Mouse (Mus musculus): ENCODE data around the gene Slco2b1. TPM values are rescaled to one million over a fixed set of nuclear protein-coding genes. Genes with fewer than 3 reads are reported as not detected.
A peak's percentile ranks its signal among the peaks of the same experiment; 100 is the strongest.

Gene Slco2b1
- polyA plus RNA-seq, 2 experiments, result 0.11 to 0.12 TPM

- Histone ChIP-seq H3K4me3 (ENCODE audit: insufficient read depth in 1 of 2, low read depth in 2 of 2, low read length in 2 of 2) (no peak overlapping the region), H3K9me3 (ENCODE audit: control insufficient read depth, low read length) (no peaks in the 10 kb centered on the region), H3K27ac (no peak overlapping the region), H3K4me2 (ENCODE audit: low read depth) (no peak overlapping the region), H3K27me3 (ENCODE audit: control insufficient read depth, insufficient read depth, low read length) (no peaks in the 10 kb centered on the region), H3K9ac (replicated peaks) (no peak overlapping the region), H3K36me3 (replicated peaks; ENCODE audit: control insufficient read depth, insufficient read depth, low read depth) (no peaks in the 10 kb centered on the region), H3K4me1 (replicated peaks; ENCODE audit: control insufficient read depth in 2 of 2, insufficient read depth in 2 of 2, low read length in 1 of 2) (no peaks in the 10 kb centered on the region)
- ATAC-seq (ENCODE audit: insufficient read depth) (no peak), DNase-seq (ENCODE audit: low read depth in 3 of 3, low spot score in 3 of 3) (no peak)
- WGBS (ENCODE audit: insufficient replicate concordance), result 47% methylated on average over 2 of the region's 2 CpGs
- no peak for TF ChIP-seq EP300 (IDR thresholded peaks at IDR 0.05; ENCODE audit: low read depth)
Observed at GRCm38 (mm10) chr7:99716536-99716935, 5.4 kb upstream of the Slco2b1 start.

GRCm38 (mm10) chr7:99712431-99712830, 1.3 kb upstream of the Slco2b1 start:
- H3K4me1 ChIP-seq (replicated peaks; ENCODE audit: control insufficient read depth in 2 of 2, insufficient read depth in 2 of 2, low read length in 1 of 2), result no peaks in the 10 kb centered on the region
- no peaks in the 10 kb centered on the region for H3K27me3 ChIP-seq (ENCODE audit: control insufficient read depth, insufficient read depth, low read length)
- ATAC-seq (ENCODE audit: insufficient read depth), result no peak
- no peak for DNase-seq (ENCODE audit: low read depth in 3 of 3, low spot score in 3 of 3)
- H3K4me3 ChIP-seq (ENCODE audit: insufficient read depth in 1 of 2, low read depth in 2 of 2, low read length in 2 of 2), result no peak overlapping the region
- H3K4me2 ChIP-seq (ENCODE audit: low read depth), result no peak overlapping the region
- H3K9me3 ChIP-seq (ENCODE audit: control insufficient read depth, low read length), result no peaks in the 10 kb centered on the region
- H3K36me3 ChIP-seq (replicated peaks; ENCODE audit: control insufficient read depth, insufficient read depth, low read depth), result no peaks in the 10 kb centered on the region
- WGBS (ENCODE audit: insufficient replicate concordance), result 67% methylated on average over 4 of the region's 4 CpGs
- no peak overlapping the region for H3K9ac ChIP-seq (replicated peaks)
- H3K27ac ChIP-seq, result no peak overlapping the region
- TF ChIP-seq CTCF (IDR thresholded peaks at IDR 0.05; ENCODE audit: low read depth) (no peak), EP300 (IDR thresholded peaks at IDR 0.05; ENCODE audit: low read depth) (no peak)

- no peak overlapping the region for H3K9ac ChIP-seq (replicated peaks)
- H3K36me3 ChIP-seq (replicated peaks; ENCODE audit: control insufficient read depth, insufficient read depth, low read depth), result no peaks in the 10 kb centered on the region
- DNase-seq (ENCODE audit: low read depth in 3 of 3, low spot score in 3 of 3) (peak in 2 of 3 experiments; percentile 20), ATAC-seq (ENCODE audit: insufficient read depth) (no peak)
- TF ChIP-seq CTCF (IDR thresholded peaks at IDR 0.05; ENCODE audit: low read depth) (peak; percentile 92), EP300 (IDR thresholded peaks at IDR 0.05; ENCODE audit: low read depth) (no peak)
- H3K27ac ChIP-seq, result no peak overlapping the region
- H3K27me3 ChIP-seq (ENCODE audit: control insufficient read depth, insufficient read depth, low read length), result no peaks in the 10 kb centered on the region
- 9% methylated on average over 1 of the region's 1 CpGs for WGBS (ENCODE audit: insufficient replicate concordance)
- H3K4me2 ChIP-seq (ENCODE audit: low read depth), result no peak overlapping the region
- H3K4me1 ChIP-seq (replicated peaks; ENCODE audit: control insufficient read depth in 2 of 2, insufficient read depth in 2 of 2, low read length in 1 of 2), result no peaks in the 10 kb centered on the region
- no peaks in the 10 kb centered on the region for H3K9me3 ChIP-seq (ENCODE audit: control insufficient read depth, low read length)
- H3K4me3 ChIP-seq (ENCODE audit: insufficient read depth in 1 of 2, low read depth in 2 of 2, low read length in 2 of 2), result no peak overlapping the region
Observed at GRCm38 (mm10) chr7:99710476-99710875, 664 bp downstream of the Slco2b1 start.

DNA sequence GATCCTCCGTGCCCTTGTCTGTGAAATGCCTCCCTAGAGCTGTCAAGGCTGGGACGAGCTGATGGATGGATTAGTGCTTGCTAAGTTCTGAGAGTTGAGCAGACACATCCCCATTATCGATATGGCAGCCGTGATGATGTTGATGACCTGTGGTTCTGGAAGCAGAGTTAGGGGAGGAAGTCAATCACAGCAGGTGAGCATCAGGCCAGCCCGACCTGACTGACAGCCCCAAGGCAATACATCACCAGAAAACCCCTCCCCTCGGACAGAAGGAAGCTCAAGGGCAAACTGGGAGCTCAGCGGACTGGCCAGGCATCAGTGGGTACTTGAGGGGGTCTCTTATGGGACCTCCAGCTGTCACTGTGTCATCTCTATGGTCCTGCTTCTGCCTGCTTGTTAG, 1.1 kb downstream of the Slco2b1 start:
- H3K4me3 ChIP-seq (ENCODE audit: insufficient read depth in 1 of 2, low read depth in 2 of 2, low read length in 2 of 2), result no peak overlapping the region
- no peak for ATAC-seq (ENCODE audit: insufficient read depth)
- TF ChIP-seq CTCF (IDR thresholded peaks at IDR 0.05; ENCODE audit: low read depth), result no peak
- TF ChIP-seq EP300 (IDR thresholded peaks at IDR 0.05; ENCODE audit: low read depth), result no peak
- no peak overlapping the region for H3K27ac ChIP-seq
- DNase-seq (ENCODE audit: low read depth in 3 of 3, low spot score in 3 of 3), result no peak
- no peaks in the 10 kb centered on the region for H3K36me3 ChIP-seq (replicated peaks; ENCODE audit: control insufficient read depth, insufficient read depth, low read depth)
- 51% methylated on average over 7 of the region's 7 CpGs for WGBS (ENCODE audit: insufficient replicate concordance)
- H3K9me3 ChIP-seq (ENCODE audit: control insufficient read depth, low read length), result no peaks in the 10 kb centered on the region
- H3K4me1 ChIP-seq (replicated peaks; ENCODE audit: control insufficient read depth in 2 of 2, insufficient read depth in 2 of 2, low read length in 1 of 2), result no peaks in the 10 kb centered on the region
- no peak overlapping the region for H3K4me2 ChIP-seq (ENCODE audit: low read depth)
- H3K9ac ChIP-seq (replicated peaks), result no peak overlapping the region
- no peaks in the 10 kb centered on the region for H3K27me3 ChIP-seq (ENCODE audit: control insufficient read depth, insufficient read depth, low read length)

DNA sequence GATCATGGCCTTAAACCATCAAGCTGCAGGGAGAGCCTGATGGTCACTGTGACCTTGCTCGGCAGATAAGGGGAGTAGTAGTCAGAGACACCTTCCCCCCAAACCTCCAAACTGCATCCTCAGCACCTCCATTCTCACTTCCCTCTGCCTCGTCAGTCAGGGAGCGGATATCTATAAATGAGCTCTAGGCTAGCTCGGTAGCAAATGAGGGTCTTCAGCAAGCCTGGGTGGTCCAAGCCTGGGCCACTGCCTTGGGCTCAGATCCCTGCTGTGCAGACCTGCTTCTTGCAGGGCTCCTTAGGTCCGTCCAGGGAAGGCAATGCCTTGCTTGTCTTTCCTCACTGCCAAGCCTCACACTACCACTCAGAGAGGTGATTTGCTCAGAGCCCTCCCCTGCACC, 2.4 kb downstream of the Slco2b1 start:
- H3K9ac ChIP-seq (replicated peaks), result no peak overlapping the region
- DNase-seq (ENCODE audit: low read depth in 3 of 3, low spot score in 3 of 3), result no peak
- H3K36me3 ChIP-seq (replicated peaks; ENCODE audit: control insufficient read depth, insufficient read depth, low read depth), result no peaks in the 10 kb centered on the region
- ATAC-seq (ENCODE audit: insufficient read depth), result no peak
- H3K4me2 ChIP-seq (ENCODE audit: low read depth), result no peak overlapping the region
- no peaks in the 10 kb centered on the region for H3K27me3 ChIP-seq (ENCODE audit: control insufficient read depth, insufficient read depth, low read length)
- no peak for TF ChIP-seq CTCF (IDR thresholded peaks at IDR 0.05; ENCODE audit: low read depth)
- no peak for TF ChIP-seq EP300 (IDR thresholded peaks at IDR 0.05; ENCODE audit: low read depth)
- H3K4me3 ChIP-seq (ENCODE audit: insufficient read depth in 1 of 2, low read depth in 2 of 2, low read length in 2 of 2), result no peak overlapping the region
- H3K27ac ChIP-seq, result no peak overlapping the region
- H3K9me3 ChIP-seq (ENCODE audit: control insufficient read depth, low read length), result no peaks in the 10 kb centered on the region
- WGBS (ENCODE audit: insufficient replicate concordance), result 46% methylated on average over 5 of the region's 5 CpGs
- H3K4me1 ChIP-seq (replicated peaks; ENCODE audit: control insufficient read depth in 2 of 2, insufficient read depth in 2 of 2, low read length in 1 of 2), result no peaks in the 10 kb centered on the region
